Comparison of ENCODE assay signal across 9 mouse cellular contexts in the genomic region with DNA sequence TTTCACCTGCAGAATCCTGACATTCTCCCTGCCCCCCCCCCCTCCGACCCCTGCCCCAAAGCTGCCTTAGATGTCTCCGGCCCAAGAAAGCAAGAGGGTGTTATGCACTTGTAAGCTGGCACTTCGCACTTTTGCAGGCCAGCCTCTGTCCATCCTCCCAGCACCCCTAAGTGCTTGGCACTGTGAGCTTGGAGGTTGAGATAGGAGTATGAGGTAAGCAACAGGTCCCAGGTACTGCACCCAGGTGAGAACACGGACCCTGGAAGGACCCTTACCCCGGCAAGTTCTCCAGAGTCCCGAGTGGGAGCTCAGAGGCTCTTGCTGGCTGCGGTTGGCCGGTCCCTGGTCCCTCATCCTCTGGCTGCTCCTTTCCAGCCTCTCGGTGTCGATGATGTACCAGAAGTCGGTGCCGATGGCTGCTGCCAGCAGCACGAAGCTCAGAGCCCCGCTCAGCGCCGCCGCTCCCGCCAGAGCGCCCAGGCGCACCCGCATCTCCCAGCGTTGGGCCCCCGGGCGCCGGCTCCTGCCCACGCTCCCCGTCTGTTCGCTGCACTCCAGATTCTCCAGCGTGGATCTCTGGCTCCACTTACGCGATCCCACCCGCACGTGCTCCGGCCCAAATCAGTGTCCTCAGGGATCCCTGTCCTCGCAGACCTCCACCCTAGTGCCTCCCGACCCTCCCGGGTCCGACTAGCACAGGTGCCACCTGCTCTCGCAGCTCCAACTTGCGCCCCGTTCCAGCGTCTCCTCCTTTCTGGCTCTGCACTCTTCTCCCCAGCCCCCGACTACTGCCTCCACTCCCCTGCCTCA. TPM values are rescaled to one million over a fixed set of nuclear protein-coding genes. Genes with fewer than 3 reads are reported as not detected.
A peak's percentile ranks its signal among the peaks of the same experiment; 100 is the strongest.
DNase-seq lines count a peak whose midpoint lies in the region; ATAC-seq lines count a peak whose summit lies in the region.
"Had no signal": no experiment of that assay in that cellular context is flagged by ENCODE, and none has a peak within 500 bp of the region (broad histone marks: within the 10 kb centered on the region; RNA-seq: fewer than 3 reads in every experiment).

No protein-coding gene starts in this region.

- WGBS in neural tube, embryonic 11.5 days, result 3% methylated on average over 43 of the region's 43 CpGs
- WGBS in neural tube, embryonic 13.5 days, result 3% methylated on average over 43 of the region's 43 CpGs

- peak overlapping the region; percentile 27; the same call in 1 of the 2 replicates for H3K4me3 ChIP-seq in neural tube, embryonic 11.5 days (ENCODE audit: low read depth, low read length)
- peak overlapping the region; percentile 39 for H3K4me3 ChIP-seq in neural tube, embryonic 13.5 days

- no peaks in the 10 kb centered on the region for H3K36me3 ChIP-seq in neural tube, embryonic 11.5 days (ENCODE audit: control insufficient read depth, insufficient read depth, low read length)
- H3K36me3 ChIP-seq in neural tube, embryonic 13.5 days, result no peaks in the 10 kb centered on the region

- no peaks in the 10 kb centered on the region for H3K9me3 ChIP-seq in neural tube, embryonic 11.5 days (ENCODE audit: control insufficient read depth, low read length)
- no peaks in the 10 kb centered on the region for H3K9me3 ChIP-seq in neural tube, embryonic 13.5 days

- 0 out of 2 replicates have a peak, but pooled peaks cover 4% of the 10 kb centered on the region for H3K4me1 ChIP-seq in neural tube, embryonic 11.5 days (ENCODE audit: control insufficient read depth, insufficient read depth, low read length)
- H3K4me1 ChIP-seq in neural tube, embryonic 13.5 days (replicated peaks), result peaks cover 11% of the 10 kb centered on the region

- peak overlapping the region; percentile 48 for H3K4me2 ChIP-seq in neural tube, embryonic 11.5 days (ENCODE audit: low read depth)
- H3K4me2 ChIP-seq in neural tube, embryonic 13.5 days, result peak overlapping the region; percentile 64

- peak; percentile 5 for DNase-seq in adrenal gland, adult 2 months
- DNase-seq in adrenal gland, postnatal 25 days, result no peak
- DNase-seq in neural tube, embryonic 11.5 days (ENCODE audit: low spot score), result no peak
- DNase-seq in neural tube, embryonic 10.5 days (ENCODE audit: extremely low spot score, low spot score), result no peak
- peak; percentile 68 to 71 for DNase-seq in layer of hippocampus, postnatal 36 days
- DNase-seq in urinary bladder, adult 18-20 months (ENCODE audit: low spot score in 2 of 2), result no peak
- DNase-seq in yolk sac, embryonic 10.5 days (ENCODE audit: low spot score), result no peak

- H3K27ac ChIP-seq in neural tube, embryonic 11.5 days (ENCODE audit: low read depth, low read length), result no peak overlapping the region
- H3K27ac ChIP-seq in neural tube, embryonic 13.5 days (replicated peaks), result no peak overlapping the region
- H3K27ac ChIP-seq: liver, embryonic 14.5 days had no signal

- ATAC-seq in neural tube, embryonic 11.5 days (ENCODE audit: insufficient read depth, low FRiP score, low TSS enrichment), result no peak
- 0 out of 2 replicates have a peak, but pooled peaks have one; percentile 19 for ATAC-seq in neural tube, embryonic 13.5 days (ENCODE audit: low read depth)

- no peak overlapping the region for H3K9ac ChIP-seq in neural tube, embryonic 11.5 days (ENCODE audit: low read length)
- peak overlapping the region; percentile 56 for H3K9ac ChIP-seq in neural tube, embryonic 13.5 days
- H3K9ac ChIP-seq: liver, embryonic 14.5 days had no signal

- H3K27me3 ChIP-seq in neural tube, embryonic 11.5 days (ENCODE audit: control insufficient read depth, insufficient read depth, low read length), result peaks cover 33% of the 10 kb centered on the region
- peaks cover 62% of the 10 kb centered on the region for H3K27me3 ChIP-seq in neural tube, embryonic 13.5 days

RNA-seq across cellular contexts. Expression of a gene that starts 0.6 kb away (rescaled TPM):
- total RNA-seq in adrenal gland, adult 2 months (2021), result not detected
- polyA plus RNA-seq in adrenal gland, adult 2 months (2012; rRNA removed), result 0.07 TPM in 1 of 2 replicates, not detected in the other
- not detected in 2 replicates for total RNA-seq in adrenal gland, postnatal 25 days (2021)
- 0.23 TPM in 1 of 2 replicates, not detected in the other for polyA plus RNA-seq in neural tube, embryonic 11.5 days (2014; fragmentation: Nextera tagmentation; extraction: Ambion mirVana)
- 1 to 10 TPM; 5.7 to 8.4 TPM for total RNA-seq in layer of hippocampus, postnatal 36 days (2021)
- 0.34 and 0.40 TPM in 2 replicates for polyA plus RNA-seq in neural tube, embryonic 13.5 days (2015; fragmentation: Nextera tagmentation; extraction: Ambion mirVana)

RNA-seq across cellular contexts. Expression of a gene that starts 46.2 kb away (rescaled TPM):
- 10 to 100 TPM; 15.1 to 19.3 TPM for total RNA-seq in adrenal gland, adult 2 months (2021)
- polyA plus RNA-seq in adrenal gland, adult 2 months (2012; rRNA removed), result 25.2 and 30.1 TPM in 2 replicates
- 11.7 and 18.3 TPM in 2 replicates for total RNA-seq in adrenal gland, postnatal 25 days (2021)
- 24.4 and 30.0 TPM in 2 replicates for polyA plus RNA-seq in neural tube, embryonic 11.5 days (2014; fragmentation: Nextera tagmentation; extraction: Ambion mirVana)
- total RNA-seq in layer of hippocampus, postnatal 36 days (2021), result 10 to 100 TPM; 22.9 to 27.3 TPM
- 29.4 and 31.6 TPM in 2 replicates for polyA plus RNA-seq in neural tube, embryonic 13.5 days (2015; fragmentation: Nextera tagmentation; extraction: Ambion mirVana)

Comparison
In these comparisons a context has a peak if more than half of its experiments do, and no peak if none do; other contexts are left out.
1. DNase-seq: peak in adrenal gland, adult 2 months (single experiment) and layer of hippocampus, postnatal 36 days (2 of 2); none in adrenal gland, postnatal 25 days (single experiment), neural tube, embryonic 11.5 days (single experiment), neural tube, embryonic 10.5 days (single experiment), urinary bladder, adult 18-20 months (0 of 2) and yolk sac, embryonic 10.5 days (single experiment).